Mouse (Mus musculus) stomach, postnatal 0 days (tissue): ENCODE results near the gene Tchh. TPM values are rescaled to one million over a fixed set of nuclear protein-coding genes. Genes with fewer than 3 reads are reported as not detected.
"Not testable (repeated sequence)": the region's sequence is repeated elsewhere in the genome, so short reads cannot be mapped to it uniquely, and the experiment has no call there.

Experiments
- ATAC-seq: fragments of 200-750 bp; cut with Nextera tagmentation; 2 replicates; pipeline ENCODE4 v1.8.0; 2017; ENCODE audit not compliant: low FRiP score, low TSS enrichment
- DNase-seq: peaks from one replicate; pipeline ENCODE4 v3.0.0-alpha.2; 2016; ENCODE audit warnings: low spot score
- H3K27ac ChIP-seq: fragments of 300-500 bp; sonication (generic); replicated peaks from 2 replicates; pipeline ENCODE4 v1.5.1; 2014; ENCODE audit warnings: mild to moderate bottlenecking, control low read depth
- H3K27me3 ChIP-seq: fragments of 300-500 bp; sonication (generic); 2 replicates; pipeline ENCODE4 v1.6.1; 2014; ENCODE audit warnings: low read length; ENCODE audit not compliant: control insufficient read depth, insufficient read depth
- H3K36me3 ChIP-seq: fragments of 300-500 bp; sonication (generic); 2 replicates; pipeline ENCODE4 v1.6.1; 2014; ENCODE audit warnings: low read length, mixed read lengths; ENCODE audit not compliant: control insufficient read depth, insufficient read depth
- H3K4me1 ChIP-seq: fragments of 300-500 bp; sonication (generic); replicated peaks from 2 replicates; pipeline ENCODE4 v1.6.1; 2014; ENCODE audit warnings: antibody characterized with exemption; ENCODE audit not compliant: control insufficient read depth, insufficient read depth
- H3K4me2 ChIP-seq: fragments of 300-500 bp; sonication (generic); replicated peaks from 2 replicates; pipeline ENCODE4 v1.6.1; 2014; ENCODE audit warnings: low read depth, mild to moderate bottlenecking, control low read depth, moderate library complexity
- H3K4me3 ChIP-seq: fragments of 300-500 bp; sonication (generic); 2 replicates; pipeline ENCODE4 v1.5.1; 2014; ENCODE audit warnings: low read depth, low read length, control low read depth
- H3K9ac ChIP-seq: fragments of 300-500 bp; sonication (generic); 2 replicates; pipeline ENCODE4 v1.6.1; 2014; ENCODE audit warnings: mild to moderate bottlenecking, low read length, control low read depth, mixed read lengths
- H3K9me3 ChIP-seq: fragments of 300-500 bp; sonication (generic); 2 replicates; pipeline ENCODE4 v1.6.1; 2016; ENCODE audit warnings: low read length; ENCODE audit not compliant: control insufficient read depth
- CTCF ChIP-seq: IDR thresholded peaks from 2 replicates; pipeline ENCODE4 v1.5.1; 2016; ENCODE audit warnings: antibody characterized with exemption, low read depth, mild to moderate bottlenecking, moderate library complexity
- EP300 ChIP-seq: optimal IDR thresholded peaks from 2 replicates; pipeline ENCODE3; 2016; ENCODE audit warnings: antibody characterized with exemption
- WGBS: fragments of 180-500 bp; shearing (Covaris S2); extraction: QIAGEN DNeasy Blood & Tissue Kit; methylation state at CpG from one replicate; pipeline ENCODE4 v1.1.7; 2014; 5-methylcytosine and 5-hydroxymethylcytosine counted together
- polyA plus RNA-seq: library from polyadenylated mRNA; unstranded; fragments of >200 nt; fragmentation: Nextera tagmentation; extraction: Ambion mirVana; gene quantifications from 2 replicates; pipeline ENCODE4 v1.2.1, GENCODE M21; 2015

The Tchh gene
- polyA plus RNA-seq, 1 experiment from 2014 or later: 0.86 TPM

- under 1% methylated on average over 38 of the region's 38 CpGs for WGBS
- H3K9me3 ChIP-seq: no peaks in the 10 kb centered on the region
- H3K27ac ChIP-seq: no peak overlapping the region
- H3K9ac ChIP-seq: no peak overlapping the region
- H3K36me3 ChIP-seq: no peaks in the 10 kb centered on the region
- DNase-seq: peak; percentile 39
- H3K27me3 ChIP-seq: no peaks in the 10 kb centered on the region
- TF ChIP-seq CTCF: no peak
- TF ChIP-seq EP300: no peak
- H3K4me1 ChIP-seq: no peaks in the 10 kb centered on the region; the same call in 1 of the 2 replicates
- ATAC-seq: no peak
- H3K4me2 ChIP-seq: peak overlapping the region; percentile 90
- peak overlapping the region; percentile 50 for H3K4me3 ChIP-seq
Observed at GRCm38 (mm10) chr3:93443501-93444101, 1.5 kb downstream of the Tchh start.

GRCm38 (mm10) chr3:93444343-93445164 is 2.4 kb downstream of the Tchh start:
- peak; percentile 68 for DNase-seq
- no peaks in the 10 kb centered on the region; the same call in 1 of the 2 replicates for H3K4me1 ChIP-seq
- H3K4me3 ChIP-seq: peak overlapping the region; percentile 50
- peak overlapping the region; percentile 90 for H3K4me2 ChIP-seq
- H3K36me3 ChIP-seq: no peaks in the 10 kb centered on the region
- 1% methylated on average over 56 of the region's 56 CpGs for WGBS
- no peaks in the 10 kb centered on the region for H3K27me3 ChIP-seq
- ATAC-seq: peak; percentile 84
- H3K27ac ChIP-seq: peak overlapping the region; percentile 40
- no peaks in the 10 kb centered on the region for H3K9me3 ChIP-seq
- TF ChIP-seq EP300 (no peak), CTCF (peak; percentile 5; the same call in 1 of the 2 replicates)
- H3K9ac ChIP-seq: peak overlapping the region; percentile 35

DNA sequence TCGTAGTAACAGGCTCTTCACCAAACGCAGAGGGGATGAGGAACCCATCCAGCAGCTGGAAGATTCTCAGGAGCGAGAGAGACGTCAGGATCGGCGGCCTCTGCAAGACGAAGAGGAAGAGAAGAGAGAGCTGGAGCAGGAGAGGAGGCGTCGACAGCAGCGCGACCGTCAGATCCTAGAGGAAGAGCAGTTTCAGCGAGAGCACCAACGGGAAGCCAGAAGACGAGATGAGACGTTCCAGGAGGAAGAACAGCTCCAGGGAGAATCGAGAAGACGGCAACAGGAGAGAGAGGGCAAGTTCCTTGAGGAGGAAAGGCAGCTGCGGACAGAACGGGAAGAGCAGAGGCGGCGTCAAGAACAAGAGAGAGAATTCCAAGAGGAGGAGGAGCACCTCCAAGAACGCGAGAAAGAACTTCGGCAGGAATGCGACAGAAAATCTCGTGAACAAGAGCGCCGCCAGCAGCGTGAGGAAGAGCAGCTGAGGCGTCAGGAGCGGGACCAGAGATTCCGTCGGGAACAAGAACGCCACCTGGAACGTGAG is 3.1 kb downstream of the Tchh start:
- Histone ChIP-seq H3K4me2 (peak overlapping the region; percentile 90), H3K9me3 (no peaks in the 10 kb centered on the region), H3K27ac (peak overlapping the region; percentile 40), H3K4me3 (peak overlapping the region; percentile 50), H3K27me3 (no peaks in the 10 kb centered on the region), H3K9ac (peak overlapping the region; percentile 35; the same call in 1 of the 2 replicates), H3K4me1 (no peaks in the 10 kb centered on the region; the same call in 1 of the 2 replicates), H3K36me3 (no peaks in the 10 kb centered on the region)
- TF ChIP-seq EP300 (no peak), CTCF (no peak)
- DNase-seq (peak; percentile 18), ATAC-seq (no peak; the same call in 1 of the 2 replicates)
- 1% methylated on average over 36 of the region's 36 CpGs for WGBS

DNA sequence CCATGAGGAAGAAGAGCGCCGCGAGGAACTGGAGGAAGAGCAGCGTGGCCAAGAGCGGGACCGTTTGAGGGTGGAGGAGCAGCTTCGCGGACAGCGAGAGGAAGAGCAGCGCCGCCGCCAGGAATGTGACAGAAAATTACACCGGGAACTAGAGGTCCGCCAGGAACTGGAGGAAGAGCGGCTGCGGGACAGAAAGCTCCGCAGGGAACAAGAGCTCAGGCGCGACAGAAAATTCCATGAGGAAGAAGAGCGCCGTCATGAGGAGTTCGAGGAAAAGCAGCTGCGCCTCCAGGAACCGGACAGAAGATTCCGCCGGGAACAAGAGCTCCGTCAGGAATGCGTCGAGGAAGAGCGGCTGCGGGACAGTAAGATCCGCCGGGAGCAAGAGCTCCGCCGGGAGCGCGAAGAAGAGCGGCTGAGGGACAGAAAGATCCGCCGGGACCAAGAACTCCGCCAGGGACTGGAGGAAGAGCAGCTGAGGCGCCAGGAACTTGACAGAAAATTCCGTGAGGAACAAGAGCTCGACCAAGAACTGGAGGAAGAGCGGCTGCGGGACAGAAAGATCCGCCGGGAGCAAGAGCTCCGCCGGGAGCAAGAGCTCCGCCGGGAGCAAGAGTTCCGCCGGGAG is 4.1 kb downstream of the Tchh start:
- ATAC-seq (no peak), DNase-seq (peak; percentile 33)
- Histone ChIP-seq H3K4me2 (peak overlapping the region; percentile 90), H3K4me3 (peak overlapping the region; percentile 50), H3K27ac (peak overlapping the region; percentile 18; the same call in 1 of the 2 replicates), H3K4me1 (no peaks in the 10 kb centered on the region; the same call in 1 of the 2 replicates), H3K27me3 (no peaks in the 10 kb centered on the region), H3K36me3 (no peaks in the 10 kb centered on the region), H3K9ac (peak overlapping the region; percentile 56), H3K9me3 (no peaks in the 10 kb centered on the region)
- no peak for TF ChIP-seq EP300
- TF ChIP-seq CTCF: peak; percentile 33; the same call in 1 of the 2 replicates
- under 1% methylated on average over 54 of the region's 54 CpGs for WGBS

DNA sequence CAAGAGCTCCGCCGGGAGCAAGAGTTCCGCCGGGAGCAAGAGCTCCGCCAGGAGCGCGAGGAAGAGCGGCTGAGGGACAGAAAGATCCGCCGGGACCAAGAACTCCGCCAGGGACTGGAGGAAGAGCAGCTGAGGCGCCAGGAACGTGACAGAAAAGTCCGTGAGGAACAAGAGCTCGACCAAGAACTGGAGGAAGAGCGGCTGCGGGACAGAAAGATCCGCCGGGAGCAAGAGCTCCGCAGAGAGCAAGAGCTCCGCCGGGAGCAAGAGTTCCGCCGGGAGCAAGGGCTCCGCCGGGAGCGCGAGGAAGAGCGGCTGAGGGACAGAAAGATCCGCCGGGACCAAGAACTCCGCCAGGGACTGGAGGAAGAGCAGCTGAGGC is 4.6 kb downstream of the Tchh start:
- Histone ChIP-seq H3K9ac (peak overlapping the region; percentile 56; the same call in 1 of the 2 replicates), H3K27ac (peak overlapping the region; percentile 81), H3K4me3 (peak overlapping the region; percentile 50), H3K4me2 (peak overlapping the region; percentile 90)
- under 1% methylated on average over 32 of the region's 32 CpGs for WGBS
- not testable (repeated sequence) for ATAC-seq, H3K27me3 ChIP-seq, H3K4me1 ChIP-seq, H3K9me3 ChIP-seq, H3K36me3 ChIP-seq
- DNase-seq: peak; percentile 16
